Mouse (Mus musculus): ENCODE data around the gene Ank2.

DNA sequence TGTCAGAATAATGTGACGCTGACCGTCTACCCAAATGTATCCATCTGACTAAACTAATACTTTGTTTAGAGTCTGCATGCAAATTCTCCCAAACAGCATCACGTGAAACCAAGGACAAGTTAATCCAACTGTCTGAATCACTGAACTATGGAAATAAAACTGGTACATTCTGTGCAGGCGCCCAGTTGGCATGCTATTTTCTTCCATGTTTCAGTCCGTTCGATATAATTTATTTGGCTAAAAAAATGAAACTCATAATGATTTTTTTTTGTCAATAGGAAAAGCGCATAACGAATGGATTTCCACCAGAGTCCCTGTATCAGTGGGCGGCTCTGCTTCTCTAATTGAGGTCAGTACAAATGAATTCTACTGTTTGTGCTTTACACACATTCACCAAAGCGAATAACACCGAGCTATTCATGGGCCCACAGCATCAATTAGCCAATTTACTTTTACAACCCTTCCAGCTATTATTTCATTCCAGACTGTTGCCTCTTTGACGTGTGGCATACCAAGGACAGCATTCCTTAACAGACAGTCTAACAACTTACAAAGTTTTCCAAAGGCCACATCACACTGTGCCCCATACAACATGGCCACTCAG, 368.9 kb downstream of the Ank2 start:
- TF ChIP-seq CTCF (conservative IDR thresholded peaks at IDR 0.05; ENCODE audit: insufficient read depth, insufficient read length, low read depth, low read length) (no peak), POLR2A (IDR thresholded peaks at IDR 0.05; ENCODE audit: low read depth, low read length) (no peak)

All from kidney, adult 2 months (tissue).